Mouse (Mus musculus): ENCODE measurements around the gene Birc2. TPM values are rescaled to one million over a fixed set of nuclear protein-coding genes. Genes with fewer than 3 reads are reported as not detected.

Birc2 gene
- polyA plus RNA-seq, 1 experiment = 51.9 TPM

GRCm38 (mm10) chr9:7783823-7784614, 52.8 kb downstream of the Birc2 start:
- Histone ChIP-seq H3K36me3 (ENCODE audit: control insufficient read depth, insufficient read depth, low read length, poor library complexity, severe bottlenecking) (peaks cover 5% of the 10 kb centered on the region; the same call in 1 of the 2 replicates), H3K4me3 (ENCODE audit: low read depth, low read length) (no peak overlapping the region), H3K9ac (ENCODE audit: low read depth, poor library complexity, severe bottlenecking) (no peak overlapping the region), H3K9me3 (replicated peaks; ENCODE audit: control insufficient read depth, insufficient read depth, low read length, poor library complexity, severe bottlenecking) (no peaks in the 10 kb centered on the region), H3K4me1 (ENCODE audit: control insufficient read depth, insufficient read depth, low read length) (no peaks in the 10 kb centered on the region), H3K27me3 (ENCODE audit: control insufficient read depth, insufficient read depth, low read length, poor library complexity, severe bottlenecking) (no peaks in the 10 kb centered on the region), H3K27ac (ENCODE audit: insufficient read depth, low read length) (peak overlapping the region; percentile 62; the same call in 1 of the 2 replicates)
- no peak for TF ChIP-seq EP300 (IDR thresholded peaks at IDR 0.05; ENCODE audit: insufficient read depth, low read depth, low read length)
- TF ChIP-seq CTCF (IDR thresholded peaks at IDR 0.05; ENCODE audit: low read depth, low read length) = no peak
- no peak for TF ChIP-seq POLR2A (IDR thresholded peaks at IDR 0.05; ENCODE audit: insufficient read depth, low read length)

DNA sequence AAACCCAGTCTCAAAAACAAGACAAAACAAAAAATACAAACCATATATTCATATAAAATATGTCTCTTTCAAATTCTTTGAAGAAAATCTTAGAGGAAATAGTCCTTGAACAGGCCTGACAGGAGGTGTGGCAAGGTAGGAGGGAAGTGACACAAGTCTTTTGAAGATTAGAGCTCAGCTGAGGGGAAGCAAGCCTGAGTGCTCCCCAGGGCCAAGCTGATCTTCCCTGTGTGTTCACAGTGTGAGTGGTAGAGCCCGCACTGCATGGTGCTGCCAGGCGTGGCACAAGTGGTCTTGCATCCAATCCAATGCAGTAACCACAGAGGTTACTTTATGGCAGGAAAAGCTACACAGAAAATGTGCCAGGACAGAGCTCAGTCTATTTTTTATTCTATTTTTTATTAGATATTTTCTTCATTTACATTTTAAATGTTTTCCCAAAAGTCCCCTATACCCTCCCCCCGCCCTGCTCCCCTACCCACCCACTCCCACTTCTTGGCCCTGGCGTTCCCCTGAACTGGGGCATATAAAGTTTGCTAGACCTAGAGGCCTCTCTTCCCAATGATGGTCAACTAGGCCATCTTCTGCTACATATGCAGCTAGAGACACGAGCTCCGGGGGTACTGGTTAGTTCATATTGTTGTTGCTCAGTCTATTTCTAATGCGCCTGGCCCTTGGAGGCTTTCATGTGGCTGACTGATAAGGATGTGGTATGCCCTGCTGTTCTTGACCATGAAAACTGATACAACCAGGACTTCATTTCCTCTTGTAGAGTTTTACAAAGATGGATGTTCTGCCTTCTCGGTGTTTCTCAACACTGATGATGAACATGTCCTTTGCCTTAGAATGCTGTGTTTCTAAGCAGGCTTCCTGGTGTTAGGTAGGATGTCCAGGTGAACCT, 56.4 kb downstream of the Birc2 start:
- Histone ChIP-seq H3K36me3 (ENCODE audit: control insufficient read depth, insufficient read depth, low read length, poor library complexity, severe bottlenecking) (peaks cover 5% of the 10 kb centered on the region; the same call in 1 of the 2 replicates), H3K9ac (ENCODE audit: low read depth, poor library complexity, severe bottlenecking) (no peak overlapping the region), H3K27me3 (ENCODE audit: control insufficient read depth, insufficient read depth, low read length, poor library complexity, severe bottlenecking) (no peaks in the 10 kb centered on the region), H3K4me1 (ENCODE audit: control insufficient read depth, insufficient read depth, low read length) (no peaks in the 10 kb centered on the region), H3K4me3 (ENCODE audit: low read depth, low read length) (no peak overlapping the region), H3K27ac (ENCODE audit: insufficient read depth, low read length) (no peak overlapping the region), H3K9me3 (replicated peaks; ENCODE audit: control insufficient read depth, insufficient read depth, low read length, poor library complexity, severe bottlenecking) (no peaks in the 10 kb centered on the region)
- TF ChIP-seq POLR2A (IDR thresholded peaks at IDR 0.05; ENCODE audit: insufficient read depth, low read length) = no peak
- no peak for TF ChIP-seq CTCF (IDR thresholded peaks at IDR 0.05; ENCODE audit: low read depth, low read length)
- TF ChIP-seq EP300 (IDR thresholded peaks at IDR 0.05; ENCODE audit: insufficient read depth, low read depth, low read length) = no peak

GRCm38 (mm10) chr9:7779786-7780185, 57.1 kb downstream of the Birc2 start:
- Histone ChIP-seq H3K36me3 (ENCODE audit: control insufficient read depth, insufficient read depth, low read length, poor library complexity, severe bottlenecking) (peaks cover 5% of the 10 kb centered on the region; the same call in 1 of the 2 replicates), H3K27ac (ENCODE audit: insufficient read depth, low read length) (no peak overlapping the region), H3K27me3 (ENCODE audit: control insufficient read depth, insufficient read depth, low read length, poor library complexity, severe bottlenecking) (no peaks in the 10 kb centered on the region), H3K4me3 (ENCODE audit: low read depth, low read length) (no peak overlapping the region), H3K9me3 (replicated peaks; ENCODE audit: control insufficient read depth, insufficient read depth, low read length, poor library complexity, severe bottlenecking) (no peaks in the 10 kb centered on the region), H3K4me1 (ENCODE audit: control insufficient read depth, insufficient read depth, low read length) (no peaks in the 10 kb centered on the region), H3K9ac (ENCODE audit: low read depth, poor library complexity, severe bottlenecking) (no peak overlapping the region)
- TF ChIP-seq CTCF (IDR thresholded peaks at IDR 0.05; ENCODE audit: low read depth, low read length) = no peak
- no peak for TF ChIP-seq POLR2A (IDR thresholded peaks at IDR 0.05; ENCODE audit: insufficient read depth, low read length)
- no peak for TF ChIP-seq EP300 (IDR thresholded peaks at IDR 0.05; ENCODE audit: insufficient read depth, low read depth, low read length)

DNA sequence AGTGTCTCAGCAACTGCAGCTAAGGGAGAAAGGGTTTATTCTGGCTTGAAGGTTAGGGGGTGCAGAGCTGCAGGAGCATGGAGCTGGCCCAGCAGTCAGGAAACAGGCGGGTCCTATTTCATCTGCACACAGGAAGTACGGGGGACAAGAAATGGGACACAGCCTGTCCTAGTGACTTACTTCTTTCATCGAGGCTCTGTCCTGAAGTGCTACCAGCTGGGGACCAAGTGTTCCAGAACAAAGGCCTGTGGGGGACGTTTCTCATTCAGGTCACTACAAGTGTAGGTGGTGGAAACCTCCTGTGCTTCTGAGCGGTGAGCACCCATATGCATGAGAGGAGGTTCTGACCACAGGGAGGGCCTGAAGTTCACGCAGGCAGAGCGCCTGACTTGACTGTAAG, 58.1 kb downstream of the Birc2 start:
- H3K36me3 ChIP-seq (ENCODE audit: control insufficient read depth, insufficient read depth, low read length, poor library complexity, severe bottlenecking) = peaks cover 7% of the 10 kb centered on the region
- no peaks in the 10 kb centered on the region for H3K9me3 ChIP-seq (replicated peaks; ENCODE audit: control insufficient read depth, insufficient read depth, low read length, poor library complexity, severe bottlenecking)
- no peak overlapping the region for H3K27ac ChIP-seq (ENCODE audit: insufficient read depth, low read length)
- no peaks in the 10 kb centered on the region for H3K27me3 ChIP-seq (ENCODE audit: control insufficient read depth, insufficient read depth, low read length, poor library complexity, severe bottlenecking)
- TF ChIP-seq POLR2A (IDR thresholded peaks at IDR 0.05; ENCODE audit: insufficient read depth, low read length) (no peak), CTCF (IDR thresholded peaks at IDR 0.05; ENCODE audit: low read depth, low read length) (no peak), EP300 (IDR thresholded peaks at IDR 0.05; ENCODE audit: insufficient read depth, low read depth, low read length) (no peak)
- no peak overlapping the region for H3K9ac ChIP-seq (ENCODE audit: low read depth, poor library complexity, severe bottlenecking)
- H3K4me3 ChIP-seq (ENCODE audit: low read depth, low read length) = no peak overlapping the region
- H3K4me1 ChIP-seq (ENCODE audit: control insufficient read depth, insufficient read depth, low read length) = no peaks in the 10 kb centered on the region

- H3K36me3 ChIP-seq (ENCODE audit: control insufficient read depth, insufficient read depth, low read length, poor library complexity, severe bottlenecking) = peaks cover 11% of the 10 kb centered on the region
- no peaks in the 10 kb centered on the region for H3K9me3 ChIP-seq (replicated peaks; ENCODE audit: control insufficient read depth, insufficient read depth, low read length, poor library complexity, severe bottlenecking)
- H3K27me3 ChIP-seq (ENCODE audit: control insufficient read depth, insufficient read depth, low read length, poor library complexity, severe bottlenecking) = no peaks in the 10 kb centered on the region
- H3K4me1 ChIP-seq (ENCODE audit: control insufficient read depth, insufficient read depth, low read length) = no peaks in the 10 kb centered on the region
- no peak overlapping the region for H3K9ac ChIP-seq (ENCODE audit: low read depth, poor library complexity, severe bottlenecking)
- TF ChIP-seq CTCF (IDR thresholded peaks at IDR 0.05; ENCODE audit: low read depth, low read length) (no peak), EP300 (IDR thresholded peaks at IDR 0.05; ENCODE audit: insufficient read depth, low read depth, low read length) (no peak), POLR2A (IDR thresholded peaks at IDR 0.05; ENCODE audit: insufficient read depth, low read length) (no peak)
- no peak overlapping the region for H3K27ac ChIP-seq (ENCODE audit: insufficient read depth, low read length)
- H3K4me3 ChIP-seq (ENCODE audit: low read depth, low read length) = no peak overlapping the region
These were observed 59.2 kb downstream of the Birc2 start for GRCm38 (mm10) chr9:7777652-7778051.

Data from ES-Bruce4 (cell line).